Mouse (Mus musculus): Measurements from ENCODE around the gene Iqschfp.

Gene Iqschfp

DNA sequence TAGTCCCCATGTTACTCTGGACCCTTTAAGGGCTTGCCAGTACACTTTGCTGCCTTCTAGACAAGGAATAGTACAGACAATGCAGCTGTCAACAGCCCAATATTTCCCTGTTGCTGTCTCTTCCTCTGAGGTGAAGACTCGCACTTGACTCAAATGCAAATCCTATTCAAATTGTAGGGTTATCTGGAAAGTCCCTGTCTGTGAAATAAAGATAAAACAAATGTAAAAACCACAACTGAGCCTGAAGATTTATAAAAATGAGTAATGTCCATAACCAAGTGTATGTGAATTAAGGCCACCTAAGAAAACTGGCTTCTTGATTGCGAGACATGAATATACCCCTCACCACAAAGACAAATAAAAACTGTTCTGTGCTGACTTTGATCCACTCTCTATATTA, 347.9 kb downstream of the Iqschfp start:
- DNase-seq, result no peak

DNA sequence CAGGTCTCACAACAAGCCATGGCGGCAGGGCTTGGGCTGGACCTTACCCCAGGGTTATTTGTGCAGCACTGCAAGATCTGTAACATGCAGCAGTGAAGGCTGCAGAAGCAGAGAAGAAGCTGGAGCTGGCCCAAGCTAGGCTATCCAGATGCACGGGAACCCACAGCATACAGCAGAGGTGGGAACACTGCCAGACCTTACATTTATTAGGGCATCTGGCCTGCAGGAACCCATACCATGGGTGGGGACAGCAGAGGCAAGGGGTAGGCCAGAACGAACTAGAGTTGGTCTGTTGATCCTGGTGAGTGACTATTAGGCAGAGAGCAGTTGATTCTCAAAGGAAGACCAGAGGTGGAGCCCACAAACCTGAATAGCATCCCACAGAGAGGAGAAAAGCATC, 351.2 kb downstream of the Iqschfp start:
- DNase-seq, result no peak

DNA sequence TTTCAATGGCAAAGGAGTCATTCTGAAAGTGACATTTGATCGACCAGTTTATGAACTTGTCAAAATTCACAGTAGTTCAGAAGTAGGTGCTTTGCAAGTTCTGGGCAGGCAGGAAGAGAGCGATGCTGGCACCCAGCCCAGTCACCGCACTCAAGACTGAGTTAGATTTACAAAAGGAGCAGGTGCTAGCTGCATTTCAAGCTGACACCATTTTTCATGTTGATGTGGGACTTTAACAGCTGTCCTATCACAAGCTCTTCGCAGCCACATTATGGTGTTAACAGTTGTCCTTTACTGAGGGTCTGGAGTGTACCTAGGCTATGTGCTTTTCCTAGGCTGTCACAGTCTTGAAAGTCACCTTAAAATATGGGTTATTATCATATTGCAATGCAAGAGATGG, 354.1 kb downstream of the Iqschfp start:
- DNase-seq, result peak in 1 of 2 experiments; percentile 6

DNA sequence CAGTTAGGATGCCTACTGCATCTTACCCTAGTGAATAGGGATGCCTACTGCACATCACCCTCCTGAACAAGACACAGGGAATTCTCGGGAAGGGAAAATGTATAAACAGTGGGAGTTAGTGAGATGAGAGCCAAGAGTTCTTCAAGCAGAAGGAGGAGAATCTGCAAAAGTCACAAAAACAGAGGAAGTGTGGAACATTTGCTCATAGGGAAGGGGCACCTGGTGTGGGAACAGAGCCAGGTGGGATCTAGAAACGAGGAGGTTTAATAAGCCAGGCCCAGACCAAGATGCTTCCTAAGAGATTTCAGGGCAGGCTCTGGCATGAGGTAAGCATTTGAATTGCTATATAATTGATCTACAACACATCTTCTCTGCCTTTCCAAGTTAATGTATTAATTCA, 358.6 kb downstream of the Iqschfp start:
- DNase-seq, result no peak

DNA sequence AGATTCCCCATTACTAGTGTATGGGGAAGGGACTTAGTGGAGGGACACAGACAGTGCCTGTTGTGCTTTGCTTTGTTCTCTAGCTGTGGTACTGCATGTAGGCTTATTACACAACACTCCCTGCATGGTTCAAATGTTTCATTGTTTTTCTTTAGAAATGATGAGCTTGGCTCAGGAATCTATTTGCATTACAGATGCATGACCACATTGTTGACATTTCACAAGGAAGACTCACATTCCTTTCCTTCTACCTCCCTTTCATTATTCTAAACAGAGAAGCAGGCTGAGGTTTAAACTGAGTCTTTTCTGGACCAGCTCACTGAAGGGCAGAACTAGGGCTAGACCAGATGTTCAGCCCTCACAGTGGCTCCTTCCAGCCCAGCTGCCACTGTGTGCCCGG, 360.3 kb downstream of the Iqschfp start:
- DNase-seq, result no peak

DNA sequence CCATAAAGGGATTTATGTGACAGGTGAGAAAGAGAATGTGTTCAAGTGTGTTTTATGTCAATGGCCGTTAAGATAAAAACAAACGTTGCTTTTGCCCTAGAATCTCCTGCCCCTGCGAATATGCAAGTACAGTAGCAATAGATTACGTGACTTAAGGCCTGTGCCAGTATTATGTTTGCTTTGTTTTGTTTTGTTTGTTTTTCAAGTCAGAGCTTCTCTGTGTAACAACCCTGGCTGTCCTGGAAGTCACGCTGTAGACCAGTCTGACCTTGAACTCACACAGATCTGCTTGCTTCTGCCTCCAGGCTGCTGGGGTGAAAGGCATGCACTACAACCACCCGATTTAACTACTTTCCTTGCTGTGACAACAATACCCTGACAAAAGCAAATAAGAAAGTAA, 370.3 kb downstream of the Iqschfp start:
- DNase-seq, result no peak

DNA sequence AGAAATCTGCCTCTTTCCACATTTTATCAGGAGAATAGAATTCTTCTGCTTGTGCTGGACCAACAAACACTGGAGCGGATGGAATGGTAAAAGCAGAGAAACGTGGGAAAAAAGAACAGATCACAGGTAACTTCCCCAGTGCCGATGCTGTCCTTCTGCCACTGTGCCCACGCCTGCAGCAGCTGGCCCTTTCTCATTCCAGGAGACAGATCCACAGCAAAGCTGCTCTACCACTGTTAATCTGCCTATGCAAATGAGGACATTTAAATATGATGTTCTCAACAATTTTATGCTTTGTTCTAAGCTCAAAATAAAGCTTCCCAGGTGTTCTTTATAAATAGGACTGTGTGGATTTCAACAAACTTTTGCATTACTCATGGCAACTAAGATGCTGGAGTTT, 375.9 kb downstream of the Iqschfp start:
- DNase-seq, result no peak

DNA sequence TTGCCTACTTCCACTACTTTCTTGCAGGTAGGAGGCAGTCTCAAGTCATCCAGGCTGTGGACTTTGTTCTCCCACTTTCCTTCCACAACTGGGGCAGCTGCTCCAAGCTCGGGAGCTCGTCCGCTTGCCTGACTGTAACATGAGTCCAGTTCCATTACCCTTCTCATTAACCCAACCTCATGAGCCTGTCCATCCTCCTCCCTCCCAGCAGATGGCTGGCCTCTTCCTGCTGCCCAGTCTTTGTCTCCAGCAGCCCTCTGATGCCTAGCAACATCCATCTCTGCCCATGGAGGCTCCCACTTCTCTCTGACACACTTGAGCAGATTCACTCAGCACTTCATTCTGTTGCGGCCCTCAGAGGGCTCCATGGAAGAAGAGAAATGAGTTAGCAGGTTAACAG, 377.2 kb downstream of the Iqschfp start:
- peak in 1 of 2 experiments; percentile 2 for DNase-seq

DNA sequence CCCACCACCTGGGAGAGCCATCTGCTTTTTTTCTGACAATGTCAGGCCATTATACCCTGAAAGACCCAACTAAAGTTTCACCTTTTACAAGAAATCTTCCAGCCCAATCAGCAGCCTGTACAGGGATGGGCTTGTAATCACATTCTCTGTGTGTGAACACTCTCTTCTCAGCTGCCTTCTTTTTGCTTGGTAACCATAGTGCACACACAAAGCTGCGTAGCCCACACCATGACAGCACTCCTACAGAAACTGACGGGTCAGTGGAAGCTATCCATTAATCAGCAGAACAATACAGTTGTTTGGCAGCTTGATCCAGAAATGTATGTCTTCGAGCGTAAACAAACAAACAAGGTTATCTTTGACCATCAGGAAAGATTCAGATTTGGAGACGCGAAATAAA, 378.2 kb downstream of the Iqschfp start:
- no peak for DNase-seq

DNA sequence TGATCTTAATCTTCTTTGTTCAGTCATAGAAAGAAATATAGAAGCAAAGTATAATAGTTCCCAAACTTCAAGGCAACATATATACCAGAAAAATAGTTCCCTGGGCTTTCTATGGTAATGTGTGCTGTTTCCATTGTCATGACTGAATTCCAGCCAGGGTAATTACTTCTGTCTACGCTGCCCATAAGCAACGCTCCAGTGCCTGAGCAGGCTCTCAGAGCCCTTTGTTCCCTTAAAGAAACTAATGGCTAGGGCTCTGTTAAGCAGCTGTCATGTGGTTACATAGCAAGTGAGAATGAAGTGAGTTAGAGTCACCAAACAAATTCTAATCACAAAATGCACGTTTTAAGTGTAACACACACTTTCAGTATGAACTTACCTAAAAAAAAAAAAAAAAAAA, 379.4 kb downstream of the Iqschfp start:
- no peak for DNase-seq

DNA sequence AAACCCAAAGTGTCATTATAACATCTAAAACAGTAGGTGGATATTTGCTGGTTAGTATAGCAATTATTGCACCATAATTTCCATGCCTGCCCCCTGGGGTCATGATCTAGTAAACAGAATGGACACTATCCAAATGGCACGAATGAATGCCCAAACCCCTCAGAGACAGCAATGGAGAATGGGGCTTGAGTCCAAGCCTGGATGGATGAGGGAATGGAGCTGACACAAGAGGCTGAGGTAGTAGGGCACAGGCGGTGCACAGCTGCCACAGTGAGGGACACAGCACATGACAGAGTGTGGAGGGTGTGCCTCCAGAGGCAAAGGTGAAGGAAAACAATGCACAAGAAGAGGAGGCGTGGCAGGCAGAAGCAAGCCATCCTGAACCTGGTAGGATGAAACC, 379.8 kb downstream of the Iqschfp start:
- no peak for DNase-seq

DNA sequence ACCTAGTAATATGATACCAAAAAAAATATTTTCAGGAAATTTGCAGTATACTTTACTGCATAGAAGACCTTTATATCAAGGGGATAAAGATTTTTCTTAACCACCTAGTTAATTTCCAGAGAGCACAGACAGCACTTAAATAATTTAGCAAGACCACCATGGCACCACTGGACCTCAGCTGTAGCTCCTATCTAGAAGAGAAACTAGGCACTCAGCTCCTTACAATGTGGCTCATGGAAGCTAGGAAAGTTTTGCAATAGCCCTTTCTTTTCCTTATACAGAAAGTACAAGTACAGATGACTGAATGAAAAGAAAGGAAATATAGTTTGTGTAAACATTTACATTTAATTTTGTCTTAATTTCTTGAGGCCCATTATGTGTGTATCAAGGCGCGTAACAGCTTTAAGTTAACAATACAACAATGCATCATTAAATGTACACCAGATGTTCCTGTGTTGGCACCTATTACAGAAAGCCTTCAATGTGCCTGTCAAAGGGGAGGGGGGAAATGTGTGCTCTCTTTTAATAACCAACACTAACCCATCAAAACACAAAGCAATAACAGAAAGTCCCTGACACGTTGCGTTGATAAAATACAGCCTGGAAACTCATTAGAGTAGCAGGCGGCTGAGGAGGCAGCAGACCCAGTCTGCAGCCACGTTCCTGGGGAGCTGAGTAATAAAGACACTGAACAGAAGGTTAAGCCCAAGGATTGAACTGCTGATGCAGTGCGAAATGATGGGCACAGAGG, 391.0 kb downstream of the Iqschfp start:
- no peak for DNase-seq

DNA sequence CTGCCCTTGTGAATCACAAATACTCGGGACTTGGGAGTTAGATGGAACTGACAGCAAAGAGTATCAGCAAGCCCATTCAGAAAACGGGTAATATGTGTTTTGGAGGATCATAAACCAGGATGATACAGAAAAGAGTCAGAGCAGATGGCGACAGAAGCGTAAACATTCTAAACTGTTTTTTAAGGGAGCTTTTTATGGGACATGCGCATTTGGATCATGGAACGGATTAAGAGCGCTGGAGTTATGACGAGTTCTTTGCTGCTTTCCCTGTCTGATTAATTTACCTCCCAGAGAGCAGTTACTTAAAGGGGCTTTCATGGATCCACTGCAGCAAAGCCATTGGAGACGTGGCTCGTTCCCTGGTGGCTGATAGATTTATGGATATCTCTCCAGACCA, 391.6 kb downstream of the Iqschfp start:
- no peak for DNase-seq

DNA sequence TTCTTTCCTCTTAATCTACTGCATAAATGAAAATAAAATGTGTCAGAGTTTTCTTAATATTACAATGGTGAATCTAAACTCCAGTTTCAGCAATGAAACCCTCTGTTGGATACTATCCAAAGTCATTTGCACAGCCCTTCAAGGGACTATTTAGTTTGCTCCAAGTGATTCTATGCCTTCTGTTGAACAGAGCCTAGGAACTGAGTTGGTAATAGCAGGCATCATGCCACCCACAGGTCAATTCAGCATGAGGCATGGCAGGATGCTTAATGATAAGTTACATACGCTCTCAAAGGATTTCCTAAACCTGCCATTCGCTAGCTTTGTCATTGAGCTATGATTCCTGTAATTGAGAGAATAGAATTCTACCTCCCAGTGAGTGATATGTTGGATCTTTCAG, 392.5 kb downstream of the Iqschfp start:
- DNase-seq, result no peak

DNA sequence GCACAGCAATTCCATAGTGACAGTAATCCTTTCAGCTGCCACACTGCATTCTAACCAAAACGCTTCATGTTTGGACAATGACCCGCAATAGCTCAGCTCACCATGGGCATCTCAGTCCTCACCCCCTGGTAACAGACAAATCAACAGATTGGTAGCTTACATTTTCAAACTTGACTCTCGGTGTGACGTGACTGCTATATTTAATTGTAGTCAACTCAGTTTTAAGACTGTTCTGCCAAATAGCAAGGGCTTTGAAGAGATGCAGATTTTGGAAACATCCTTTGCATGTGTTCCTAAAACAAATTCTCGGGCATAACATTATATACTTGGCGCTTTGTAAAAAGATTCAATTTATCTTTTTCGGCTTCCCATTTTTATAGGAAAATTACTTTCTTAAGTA, 404.7 kb downstream of the Iqschfp start:
- no peak for DNase-seq

DNA sequence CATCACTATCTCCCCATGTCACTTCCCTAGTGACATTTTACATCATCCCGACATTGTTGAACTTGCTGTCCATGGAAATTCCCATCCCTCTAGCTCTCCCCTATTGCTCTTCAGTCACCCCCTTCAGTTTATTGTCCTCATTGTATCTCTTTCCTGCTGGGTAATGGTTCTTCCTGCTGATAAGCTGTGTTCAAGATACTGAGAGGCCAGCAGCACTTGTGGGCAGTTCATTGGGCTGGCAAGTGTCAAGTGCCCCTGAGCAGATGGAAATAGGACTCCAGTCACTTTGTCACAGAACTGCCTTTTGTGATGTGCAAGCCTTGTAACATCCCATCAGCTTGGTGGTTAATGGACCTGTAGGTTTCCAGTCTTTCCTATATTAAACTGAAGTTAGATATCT, 413.6 kb downstream of the Iqschfp start:
- no peak for DNase-seq

DNA sequence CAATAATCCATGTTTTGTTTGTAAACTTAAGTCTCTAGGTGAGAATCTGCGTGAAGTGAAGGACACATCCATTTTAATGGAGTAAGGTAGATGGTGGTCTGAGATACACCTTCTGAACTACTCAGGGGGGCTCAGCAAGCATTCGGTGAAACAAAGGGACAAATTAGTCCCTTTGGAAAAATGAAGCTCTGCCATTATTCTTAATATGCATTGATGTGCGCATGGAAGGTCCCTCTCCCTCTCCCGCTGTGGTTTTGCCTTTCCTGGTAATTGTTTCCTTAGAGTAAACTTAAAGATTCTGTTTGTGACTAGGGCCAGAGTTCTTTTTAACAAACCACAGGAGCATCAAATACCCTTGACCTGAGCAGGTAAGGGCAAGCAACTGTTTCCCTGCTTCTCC, 414.7 kb downstream of the Iqschfp start:
- DNase-seq, result no peak

DNA sequence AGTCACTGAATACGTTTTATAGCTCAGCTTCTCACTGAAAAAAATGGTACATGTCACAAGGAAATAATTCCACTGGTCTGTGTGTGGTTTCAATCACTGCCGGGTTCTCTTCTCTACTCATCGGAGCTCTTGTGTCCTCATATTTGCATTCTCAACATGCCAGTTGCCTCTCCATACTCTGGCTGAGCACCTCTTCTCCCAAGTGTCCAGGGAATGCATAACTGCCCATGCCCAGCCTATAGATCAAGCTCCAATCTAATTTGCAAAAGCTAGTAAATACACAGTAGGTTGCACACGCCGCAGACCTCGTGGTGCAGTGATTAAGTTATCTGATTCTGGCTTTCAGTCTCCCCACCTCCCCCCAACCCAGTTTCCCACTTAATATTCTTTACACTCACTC, 433.5 kb downstream of the Iqschfp start:
- DNase-seq, result no peak

DNA sequence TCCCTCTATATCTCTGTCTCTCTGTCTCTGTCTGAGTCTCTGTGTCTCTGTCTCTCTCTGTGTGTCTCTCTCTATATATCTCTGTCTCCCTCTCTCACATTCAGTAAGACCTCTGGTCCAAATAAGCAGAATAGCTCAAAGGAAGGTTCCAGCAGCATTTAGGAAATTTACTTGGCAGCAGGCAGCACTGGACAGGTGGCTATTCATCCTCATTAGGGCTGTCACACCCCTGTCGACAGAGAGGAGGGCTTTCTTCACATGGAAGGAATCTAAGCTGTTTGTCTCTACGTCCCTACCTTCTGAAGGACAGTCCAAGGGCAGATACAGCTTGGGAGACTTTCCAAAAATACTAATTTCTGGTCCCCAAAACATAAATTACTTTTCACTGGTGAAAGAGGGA, 440.5 kb downstream of the Iqschfp start:
- no peak for DNase-seq

DNA sequence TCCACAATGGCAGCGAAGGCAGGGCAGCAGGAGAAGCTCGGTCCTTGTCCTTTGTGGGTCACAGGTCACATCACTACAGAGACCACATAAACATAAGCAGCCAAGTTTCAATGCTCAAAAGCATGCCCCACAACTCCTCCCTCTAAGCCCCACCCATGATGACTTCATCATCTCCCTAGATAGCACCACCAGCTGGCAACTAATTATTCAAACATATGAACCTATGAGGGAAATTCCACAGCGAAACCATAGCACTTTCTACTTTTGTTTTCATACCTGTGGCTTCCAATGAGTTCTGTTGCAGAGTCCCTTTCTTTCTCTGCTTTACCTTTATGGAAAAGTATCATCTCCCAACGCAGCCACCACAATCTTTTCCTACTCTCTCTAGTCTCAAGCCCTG, 443.5 kb downstream of the Iqschfp start:
- DNase-seq, result no peak

DNA sequence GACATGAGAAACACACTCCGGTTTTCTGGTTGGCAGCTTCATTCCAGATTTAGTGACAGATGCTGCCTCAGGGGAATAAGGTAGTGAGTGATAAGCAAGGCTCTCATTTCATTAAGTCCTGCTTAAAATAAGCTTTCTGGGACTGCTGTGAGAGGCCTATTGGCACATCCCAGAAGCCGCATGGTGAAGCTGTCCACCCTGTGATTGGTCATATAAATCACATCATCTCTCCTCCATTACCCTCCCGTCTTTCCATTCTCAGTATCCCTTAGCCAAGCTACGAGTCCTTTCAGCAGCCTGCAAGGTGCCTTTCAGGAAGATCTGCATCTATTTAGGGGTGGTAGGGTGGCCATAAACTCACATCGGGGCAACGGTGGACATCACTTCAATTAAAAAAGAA, 458.6 kb downstream of the Iqschfp start:
- DNase-seq, result no peak

DNA sequence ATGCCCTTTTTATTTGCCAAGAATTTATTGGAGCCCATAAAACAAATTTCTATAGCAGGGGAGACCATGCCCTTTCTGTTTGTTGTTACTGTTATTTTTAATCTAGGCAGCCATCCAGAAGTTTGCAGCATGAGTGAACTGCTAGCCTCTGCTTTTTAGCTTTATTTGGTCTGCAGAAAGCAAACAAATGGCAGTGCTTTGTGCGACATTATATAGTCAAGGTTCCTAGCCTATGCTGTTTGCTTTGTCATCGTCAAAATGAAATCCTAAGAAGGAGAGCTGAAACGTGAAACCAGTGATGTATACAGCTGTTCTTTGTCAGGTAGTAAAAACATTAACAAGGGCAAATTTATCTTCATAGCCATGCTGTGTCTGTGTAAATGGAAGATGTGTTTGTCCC, 459.4 kb downstream of the Iqschfp start:
- DNase-seq, result no peak

DNA sequence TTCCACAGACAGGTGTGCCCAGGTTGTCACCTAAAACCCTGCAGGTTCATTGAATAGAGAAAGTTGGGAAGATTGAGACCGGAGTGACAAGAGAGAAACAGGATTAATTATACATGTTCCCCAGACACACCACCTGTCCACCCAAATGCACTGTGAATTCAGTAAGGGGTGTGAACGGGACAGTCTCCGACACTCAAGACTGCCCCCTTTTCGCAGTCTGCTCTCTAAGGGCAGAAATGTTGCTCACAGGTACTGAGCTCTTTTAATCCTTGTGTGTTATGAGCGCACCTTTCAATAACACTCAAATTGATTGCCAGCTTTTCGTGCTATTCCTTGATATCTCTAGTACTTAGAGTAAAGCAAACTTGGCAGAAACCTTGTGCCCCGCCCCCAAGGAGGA, 460.9 kb downstream of the Iqschfp start:
- no peak for DNase-seq

DNA sequence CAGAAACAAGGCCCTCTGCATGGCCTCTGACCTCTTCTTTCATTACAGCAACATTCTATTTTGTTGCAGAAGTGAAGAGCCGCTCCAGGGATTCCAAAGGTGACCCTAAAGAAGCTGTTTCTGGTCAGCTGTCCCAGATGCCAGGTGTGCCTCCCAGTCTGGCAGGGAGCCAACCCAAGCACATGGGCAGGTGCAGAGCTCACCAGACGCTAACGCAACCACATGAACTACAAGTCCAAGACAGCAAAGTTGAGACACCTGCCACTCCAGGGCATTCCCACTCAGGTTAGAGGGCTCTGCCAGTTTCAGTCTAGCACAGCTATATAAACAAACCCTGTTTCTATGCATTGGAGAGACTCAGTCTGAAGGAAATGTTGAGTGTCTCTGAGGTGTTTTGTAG, 461.5 kb downstream of the Iqschfp start:
- DNase-seq, result peak; percentile 46 to 65

DNA sequence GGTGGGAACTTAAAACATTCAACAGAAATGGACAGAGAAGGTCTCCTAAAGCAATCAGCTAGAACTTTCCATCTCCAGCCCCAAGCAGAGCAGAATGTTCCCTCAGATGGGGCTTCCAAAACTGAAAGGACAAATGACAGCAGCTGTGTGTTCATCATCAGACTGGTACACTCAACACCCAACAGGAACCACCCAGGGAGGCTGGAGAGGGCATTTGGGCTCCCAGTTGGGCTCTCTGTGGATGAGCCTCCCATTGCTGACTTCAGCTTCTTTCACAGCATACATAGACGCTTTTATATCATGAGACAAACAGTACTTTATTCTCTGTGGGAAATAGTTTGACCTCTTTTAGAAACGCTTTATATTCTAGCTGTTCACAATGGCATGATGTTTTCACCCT, 464.5 kb downstream of the Iqschfp start:
- no peak for DNase-seq

DNA sequence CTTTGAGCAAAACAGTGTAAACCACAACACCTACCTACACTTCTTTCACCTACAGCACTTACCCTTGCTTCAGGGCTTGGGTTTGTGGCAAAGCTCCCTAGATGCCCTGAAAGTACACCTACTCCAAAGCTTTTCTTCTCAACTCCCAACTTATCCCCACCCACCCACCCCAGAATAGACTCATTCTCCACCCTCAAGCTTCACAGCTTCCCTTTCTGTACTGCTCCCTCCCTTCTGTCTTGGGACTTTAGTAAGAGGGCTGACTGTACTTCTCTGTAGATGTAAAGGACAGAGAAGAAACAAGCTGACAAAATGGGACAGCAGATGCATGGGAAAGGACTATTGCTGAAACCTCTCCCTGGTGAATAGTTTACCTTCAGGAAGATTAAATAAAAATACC, 476.0 kb downstream of the Iqschfp start:
- no peak for DNase-seq
